In the genomic region with DNA sequence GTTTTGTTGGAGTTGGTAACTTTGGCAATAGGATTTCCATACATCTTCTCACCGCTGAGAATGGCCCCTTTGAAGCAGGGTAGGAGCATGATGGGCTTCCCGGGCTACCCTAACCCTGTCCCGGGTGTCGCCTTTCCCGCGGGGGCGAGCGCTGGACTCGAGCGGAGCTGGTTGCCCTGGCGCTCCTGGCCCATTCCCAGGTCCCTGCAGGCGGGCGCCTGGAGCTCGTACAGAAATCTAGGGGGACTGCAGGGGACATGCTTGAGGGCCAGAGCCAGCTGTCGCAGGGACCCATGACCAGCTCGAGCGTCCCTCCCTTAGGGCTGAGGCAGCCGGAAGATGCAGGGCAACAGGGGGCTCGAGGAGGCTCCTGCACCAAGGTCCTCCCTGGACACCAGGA, we compare ENCODE assay signal across 12 mouse cellular contexts. TPM values are rescaled to one million over a fixed set of nuclear protein-coding genes. Genes with fewer than 3 reads are reported as not detected.
DNase-seq lines count a peak whose midpoint lies in the region; ATAC-seq lines count a peak whose summit lies in the region.
"Had no signal": no experiment of that assay in that cellular context is flagged by ENCODE, and none has a peak within 500 bp of the region (broad histone marks: within the 10 kb centered on the region; RNA-seq: fewer than 3 reads in every experiment).

No protein-coding gene starts in this region.

- no peak for ATAC-seq in neural tube, embryonic 11.5 days (ENCODE audit: insufficient read depth, low FRiP score, low TSS enrichment)
- ATAC-seq in limb, embryonic 11.5 days (ENCODE audit: insufficient number of reproducible peaks, low FRiP score, low TSS enrichment, low read depth): no peak
- ATAC-seq: forebrain, embryonic 14.5 days had no signal

- DNase-seq in gastrocnemius, postnatal 10 days: peak; percentile 37
- no peak for DNase-seq in gastrocnemius, adult 8-10 months (ENCODE audit: low spot score in 2 of 2)
- DNase-seq in neural tube, embryonic 11.5 days (ENCODE audit: low spot score): no peak
- DNase-seq in neural tube, embryonic 10.5 days (ENCODE audit: extremely low spot score, low spot score): no peak
- no peak for DNase-seq in limb, embryonic 11.5 days (ENCODE audit: low spot score)
- DNase-seq in thymus, postnatal 36 days: no peak
- DNase-seq in yolk sac, embryonic 10.5 days (ENCODE audit: low spot score): no peak
- DNase-seq in layer of hippocampus, adult 9-10 months (ENCODE audit: low spot score): no peak
- DNase-seq: heart, adult 18-20 months; kidney, adult 11 months; lung, postnatal 14 days had no signal

- H3K27me3 ChIP-seq in neural tube, embryonic 11.5 days (ENCODE audit: control insufficient read depth, insufficient read depth, low read length): no peaks in the 10 kb centered on the region
- H3K27me3 ChIP-seq in limb, embryonic 11.5 days (ENCODE audit: control insufficient read depth, insufficient read depth, low read length): no peaks in the 10 kb centered on the region

- H3K27ac ChIP-seq in neural tube, embryonic 11.5 days (ENCODE audit: low read depth, low read length): no peak overlapping the region
- no peak overlapping the region for H3K27ac ChIP-seq in limb, embryonic 11.5 days (replicated peaks; ENCODE audit: low read depth, low read length)

- H3K36me3 ChIP-seq in neural tube, embryonic 11.5 days (ENCODE audit: control insufficient read depth, insufficient read depth, low read length): no peaks in the 10 kb centered on the region
- H3K36me3 ChIP-seq in limb, embryonic 11.5 days (ENCODE audit: control insufficient read depth, insufficient read depth, low read length): no peaks in the 10 kb centered on the region

- H3K4me1 ChIP-seq in neural tube, embryonic 11.5 days (ENCODE audit: control insufficient read depth, insufficient read depth, low read length): no peaks in the 10 kb centered on the region
- no peaks in the 10 kb centered on the region; the same call in 1 of the 2 replicates for H3K4me1 ChIP-seq in limb, embryonic 11.5 days (ENCODE audit: control insufficient read depth, insufficient read depth, low read length)

- 0 out of 2 replicates have a peak overlapping the region, but pooled peaks have one; percentile 9 for H3K4me2 ChIP-seq in neural tube, embryonic 11.5 days (ENCODE audit: low read depth)
- H3K4me2 ChIP-seq in limb, embryonic 11.5 days (ENCODE audit: low read depth, severe bottlenecking): peak overlapping the region; percentile 22; the same call in 1 of the 2 replicates

- no peak overlapping the region for H3K4me3 ChIP-seq in neural tube, embryonic 11.5 days (ENCODE audit: low read depth, low read length)
- no peak overlapping the region for H3K4me3 ChIP-seq in limb, embryonic 11.5 days (ENCODE audit: low read depth, low read length)

- H3K9me3 ChIP-seq in neural tube, embryonic 11.5 days (ENCODE audit: control insufficient read depth, low read length): no peaks in the 10 kb centered on the region
- H3K9me3 ChIP-seq in limb, embryonic 11.5 days (ENCODE audit: control insufficient read depth, low read length): no peaks in the 10 kb centered on the region

- WGBS in neural tube, embryonic 11.5 days: 19% methylated on average over 19 of the region's 19 CpGs
- WGBS in limb, embryonic 11.5 days: 15% methylated on average over 19 of the region's 19 CpGs

- H3K9ac ChIP-seq in neural tube, embryonic 11.5 days (ENCODE audit: low read length): no peak overlapping the region
- no peak overlapping the region for H3K9ac ChIP-seq in limb, embryonic 11.5 days (ENCODE audit: low read length)

RNA-seq across cellular contexts. Expression of a gene that starts 25.1 kb away (rescaled TPM):
- total RNA-seq in gastrocnemius, postnatal 10 days (2021): 10 to 100 TPM; 15.5 to 16.9 TPM
- total RNA-seq in gastrocnemius, adult 8-10 months (2022): 10 to 100 TPM; 14.3 to 16.9 (median 15.0) TPM
- 59.4 and 61.6 TPM in 2 replicates for polyA plus RNA-seq in neural tube, embryonic 11.5 days (2014; fragmentation: Nextera tagmentation; extraction: Ambion mirVana)
- 68.8 and 72.3 TPM in 2 replicates for polyA plus RNA-seq in limb, embryonic 11.5 days (2014; fragmentation: Nextera tagmentation; extraction: Ambion mirVana)

RNA-seq across cellular contexts. Expression of a gene that starts 25.1 kb away (rescaled TPM):
- 10 to 100 TPM in 1 of 2 experiments, 1 to 10 TPM in 1; 9.5 to 10.8 TPM for total RNA-seq in gastrocnemius, postnatal 10 days (2021)
- 1 to 10 TPM; 5.7 to 9.7 (median 7.3) TPM for total RNA-seq in gastrocnemius, adult 8-10 months (2022)
- polyA plus RNA-seq in neural tube, embryonic 11.5 days (2014; fragmentation: Nextera tagmentation; extraction: Ambion mirVana): 38.0 and 39.8 TPM in 2 replicates
- 36.8 and 45.8 TPM in 2 replicates for polyA plus RNA-seq in limb, embryonic 11.5 days (2014; fragmentation: Nextera tagmentation; extraction: Ambion mirVana)
